Mouse (Mus musculus) heart, embryonic 16.5 days (tissue): ENCODE results near the gene Ppp3r2. TPM values are rescaled to one million over a fixed set of nuclear protein-coding genes. Genes with fewer than 3 reads are reported as not detected.

ENCODE experiments used
- ATAC-seq: fragments of 200-750 bp; cut with Nextera tagmentation; replicated peaks from 2 replicates; pipeline ENCODE4 v1.8.0; 2017; ENCODE audit warnings: moderate number of reproducible peaks; ENCODE audit not compliant: insufficient read depth, low FRiP score; ENCODE audit errors: extremely low read depth
- H3K27ac ChIP-seq: fragments of 300-500 bp; sonication (generic); 2 replicates; pipeline ENCODE4 v1.5.1; 2014; ENCODE audit warnings: mild to moderate bottlenecking, low read length, control low read depth, moderate library complexity
- H3K27me3 ChIP-seq: fragments of 300-500 bp; sonication (generic); 2 replicates; pipeline ENCODE4 v1.6.1; 2014; ENCODE audit warnings: low read length, mixed read lengths; ENCODE audit not compliant: control insufficient read depth, insufficient read depth
- H3K36me3 ChIP-seq: fragments of 300-500 bp; sonication (generic); 2 replicates; pipeline ENCODE4 v1.6.1; 2014; ENCODE audit not compliant: control insufficient read depth, insufficient read depth
- H3K4me1 ChIP-seq: fragments of 300-500 bp; sonication (generic); 2 replicates; pipeline ENCODE4 v1.6.1; 2014; ENCODE audit warnings: low read length, mixed read lengths; ENCODE audit not compliant: control insufficient read depth, insufficient read depth
- H3K4me2 ChIP-seq: fragments of 300-500 bp; sonication (generic); 2 replicates; pipeline ENCODE4 v1.6.1; 2014; ENCODE audit warnings: low read depth, mild to moderate bottlenecking, control low read depth, low read length
- H3K4me3 ChIP-seq: fragments of 300-500 bp; sonication (generic); 2 replicates; pipeline ENCODE4 v1.5.1; 2014; ENCODE audit warnings: mild to moderate bottlenecking, control low read depth, low read length
- H3K9ac ChIP-seq: fragments of 300-500 bp; sonication (generic); 2 replicates; pipeline ENCODE4 v1.6.1; 2014; ENCODE audit warnings: low read length, control low read depth
- H3K9me3 ChIP-seq: fragments of 300-500 bp; sonication (generic); replicated peaks from 2 replicates; pipeline ENCODE4 v1.6.1; 2016; ENCODE audit warnings: low read length; ENCODE audit not compliant: control insufficient read depth
- WGBS: fragments of 180-500 bp; shearing (Covaris S2); extraction: QIAGEN DNeasy Blood & Tissue Kit; methylation state at CpG from one replicate; pipeline ENCODE4 v1.1.7; 2014; 5-methylcytosine and 5-hydroxymethylcytosine counted together
- polyA plus RNA-seq: library from polyadenylated mRNA; unstranded; fragments of >200 nt; fragmentation: Nextera tagmentation; extraction: Ambion mirVana; gene quantifications from 2 replicates; pipeline ENCODE4 v1.2.1, GENCODE M21; 2015

Gene Ppp3r2
- not detected in 2 replicates for polyA plus RNA-seq

GRCm38 (mm10) chr4:49681812-49682211 lies at the start of gene Ppp3r2:
Gene Ppp3r2 (minus strand): TSS chr4:49682024.
- Histone ChIP-seq H3K36me3 (no peaks in the 10 kb centered on the region), H3K27ac (no peak within 1 kb of the TSS), H3K4me1 (no peaks in the 10 kb centered on the region), H3K9ac (no peak within 1 kb of the TSS), H3K27me3 (no peaks in the 10 kb centered on the region), H3K4me2 (no peak within 1 kb of the TSS), H3K4me3 (no peak within 1 kb of the TSS), H3K9me3 (no peaks in the 10 kb centered on the region)
- ATAC-seq: no peak
- WGBS: 73% methylated on average over 13 of the region's 13 CpGs

GRCm38 (mm10) chr4:49729326-49729725 lies 47.5 kb upstream of the Ppp3r2 start:
- Histone ChIP-seq H3K4me3 (no peak overlapping the region), H3K9ac (no peak overlapping the region), H3K27ac (no peak overlapping the region), H3K36me3 (no peaks in the 10 kb centered on the region), H3K9me3 (no peaks in the 10 kb centered on the region), H3K4me2 (no peak overlapping the region), H3K27me3 (no peaks in the 10 kb centered on the region), H3K4me1 (no peaks in the 10 kb centered on the region)
- WGBS: 68% methylated on average over 3 of the region's 3 CpGs
- no peak for ATAC-seq

GRCm38 (mm10) chr4:49723908-49724307 lies 42.1 kb upstream of the Ppp3r2 start:
- H3K4me3 ChIP-seq: no peak overlapping the region
- H3K36me3 ChIP-seq: no peaks in the 10 kb centered on the region
- H3K9ac ChIP-seq: no peak overlapping the region
- no peak overlapping the region for H3K27ac ChIP-seq
- H3K4me1 ChIP-seq: no peaks in the 10 kb centered on the region
- no peaks in the 10 kb centered on the region for H3K27me3 ChIP-seq
- H3K4me2 ChIP-seq: no peak overlapping the region
- no peak for ATAC-seq
- 87% methylated on average over 2 of the region's 2 CpGs for WGBS
- H3K9me3 ChIP-seq: no peaks in the 10 kb centered on the region

GRCm38 (mm10) chr4:49691405-49692194 lies 9.8 kb upstream of the Ppp3r2 start:
- no peaks in the 10 kb centered on the region for H3K4me1 ChIP-seq
- H3K4me3 ChIP-seq: no peak overlapping the region
- H3K9ac ChIP-seq: no peak overlapping the region
- no peak overlapping the region for H3K27ac ChIP-seq
- no peak overlapping the region for H3K4me2 ChIP-seq
- H3K27me3 ChIP-seq: no peaks in the 10 kb centered on the region
- 64% methylated on average over 12 of the region's 12 CpGs for WGBS
- no peak for ATAC-seq
- no peaks in the 10 kb centered on the region for H3K9me3 ChIP-seq
- H3K36me3 ChIP-seq: no peaks in the 10 kb centered on the region

- no peaks in the 10 kb centered on the region for H3K9me3 ChIP-seq
- H3K27me3 ChIP-seq: no peaks in the 10 kb centered on the region
- no peak overlapping the region for H3K27ac ChIP-seq
- no peak overlapping the region for H3K9ac ChIP-seq
- no peak overlapping the region for H3K4me3 ChIP-seq
- no peak overlapping the region for H3K4me2 ChIP-seq
- no peaks in the 10 kb centered on the region for H3K36me3 ChIP-seq
- 25% methylated on average over 9 of the region's 9 CpGs for WGBS
- 0 out of 2 replicates have a peak, but pooled peaks have one; percentile 6 for ATAC-seq
- no peaks in the 10 kb centered on the region for H3K4me1 ChIP-seq
These were observed 6.9 kb upstream of the Ppp3r2 start for GRCm38 (mm10) chr4:49688594-49689288.

GRCm38 (mm10) chr4:49680171-49680875 lies 1.5 kb downstream of the Ppp3r2 start:
- Histone ChIP-seq H3K9ac (no peak overlapping the region), H3K4me1 (no peaks in the 10 kb centered on the region), H3K9me3 (no peaks in the 10 kb centered on the region), H3K36me3 (no peaks in the 10 kb centered on the region), H3K4me2 (no peak overlapping the region), H3K27ac (no peak overlapping the region), H3K4me3 (no peak overlapping the region), H3K27me3 (no peaks in the 10 kb centered on the region)
- ATAC-seq: no peak
- 83% methylated on average over 11 of the region's 11 CpGs for WGBS

- Histone ChIP-seq H3K4me2 (no peak overlapping the region), H3K36me3 (no peaks in the 10 kb centered on the region), H3K4me1 (no peaks in the 10 kb centered on the region), H3K27me3 (no peaks in the 10 kb centered on the region), H3K27ac (no peak overlapping the region), H3K9me3 (no peaks in the 10 kb centered on the region), H3K4me3 (no peak overlapping the region), H3K9ac (no peak overlapping the region)
- WGBS: 76% methylated on average over 7 of the region's 7 CpGs
- ATAC-seq: no peak
These were observed 5.0 kb downstream of the Ppp3r2 start for GRCm38 (mm10) chr4:49676790-49677189.

GRCm38 (mm10) chr4:49676071-49676470 lies 5.8 kb downstream of the Ppp3r2 start:
- Histone ChIP-seq H3K27me3 (no peaks in the 10 kb centered on the region), H3K4me2 (no peak overlapping the region), H3K4me3 (no peak overlapping the region), H3K4me1 (no peaks in the 10 kb centered on the region), H3K36me3 (no peaks in the 10 kb centered on the region), H3K9ac (no peak overlapping the region), H3K27ac (no peak overlapping the region), H3K9me3 (no peaks in the 10 kb centered on the region)
- 62% methylated on average over 6 of the region's 6 CpGs for WGBS
- ATAC-seq: no peak

GRCm38 (mm10) chr4:49664850-49665249 lies 17.0 kb downstream of the Ppp3r2 start:
- H3K9ac ChIP-seq: no peak overlapping the region
- ATAC-seq: no peak
- no peak overlapping the region for H3K4me3 ChIP-seq
- H3K4me1 ChIP-seq: peaks cover under 1% of the 10 kb centered on the region
- no peak overlapping the region for H3K4me2 ChIP-seq
- H3K27me3 ChIP-seq: no peaks in the 10 kb centered on the region
- H3K36me3 ChIP-seq: peaks cover 10% of the 10 kb centered on the region
- no peaks in the 10 kb centered on the region for H3K9me3 ChIP-seq
- no peak overlapping the region for H3K27ac ChIP-seq
- WGBS: 58% methylated on average over 5 of the region's 5 CpGs
